Mouse (Mus musculus): ENCODE data around the gene Kirrel.
"Not testable (repeated sequence)": the region's sequence is repeated elsewhere in the genome, so short reads cannot be mapped to it uniquely, and the experiment has no call there.

The Kirrel gene

GRCm38 (mm10) chr3:87134951-87135350 lies 39.6 kb downstream of the Kirrel start:
- DNase-seq (ENCODE audit: low read depth) = no peak

- no peak for DNase-seq (ENCODE audit: low read depth)
Measured at GRCm38 (mm10) chr3:87131694-87132347, 42.7 kb downstream of the Kirrel start.

GRCm38 (mm10) chr3:87130933-87131332 lies 43.6 kb downstream of the Kirrel start:
- no peak for DNase-seq (ENCODE audit: low read depth)

GRCm38 (mm10) chr3:87123795-87124194 lies 50.8 kb downstream of the Kirrel start:
- DNase-seq (ENCODE audit: low read depth) = no peak

GRCm38 (mm10) chr3:87118214-87118613 lies 56.3 kb downstream of the Kirrel start:
- DNase-seq (ENCODE audit: low read depth) = no peak

- DNase-seq (ENCODE audit: low read depth) = no peak
Measured at GRCm38 (mm10) chr3:87117632-87118031, 56.9 kb downstream of the Kirrel start.

- DNase-seq (ENCODE audit: low read depth) = peak; percentile 73
Measured at GRCm38 (mm10) chr3:87115726-87116540, 58.6 kb downstream of the Kirrel start.

GRCm38 (mm10) chr3:87115271-87115670 lies 59.3 kb downstream of the Kirrel start:
- DNase-seq (ENCODE audit: low read depth) = no peak

GRCm38 (mm10) chr3:87114801-87115200 lies 59.7 kb downstream of the Kirrel start:
- DNase-seq (ENCODE audit: low read depth) = no peak

- DNase-seq (ENCODE audit: low read depth) = not testable (repeated sequence)
Measured at GRCm38 (mm10) chr3:87113881-87114280, 60.7 kb downstream of the Kirrel start.

GRCm38 (mm10) chr3:87112264-87112663 lies 62.3 kb downstream of the Kirrel start:
- DNase-seq (ENCODE audit: low read depth) = no peak

- DNase-seq (ENCODE audit: low read depth) = no peak
Measured at GRCm38 (mm10) chr3:87104856-87105255, 69.7 kb downstream of the Kirrel start.

- DNase-seq (ENCODE audit: low read depth) = no peak
Measured at GRCm38 (mm10) chr3:87102346-87102745, 72.2 kb downstream of the Kirrel start.

GRCm38 (mm10) chr3:87100911-87101310 lies 73.6 kb downstream of the Kirrel start:
- DNase-seq (ENCODE audit: low read depth) = no peak

- no peak for DNase-seq (ENCODE audit: low read depth)
Measured at GRCm38 (mm10) chr3:87097969-87098946, 76.3 kb downstream of the Kirrel start.

- no peak for DNase-seq (ENCODE audit: low read depth)
Measured at GRCm38 (mm10) chr3:87097205-87097604, 77.3 kb downstream of the Kirrel start.

- no peak for DNase-seq (ENCODE audit: low read depth)
Measured at GRCm38 (mm10) chr3:87093718-87094117, 80.8 kb downstream of the Kirrel start.

- DNase-seq (ENCODE audit: low read depth) = no peak
Measured at GRCm38 (mm10) chr3:87089694-87090565, 84.6 kb downstream of the Kirrel start.

GRCm38 (mm10) chr3:87087146-87087545 lies 87.4 kb downstream of the Kirrel start:
- DNase-seq (ENCODE audit: low read depth) = no peak

GRCm38 (mm10) chr3:87082235-87082634 lies 92.3 kb downstream of the Kirrel start:
- DNase-seq (ENCODE audit: low read depth) = peak; percentile 38

- DNase-seq (ENCODE audit: low read depth) = no peak
Measured at GRCm38 (mm10) chr3:87079751-87080150, 94.8 kb downstream of the Kirrel start.

All from fibroblast of lung, adult 2 months (primary cell).